Mouse (Mus musculus) heart, adult 8-10 months (tissue): ENCODE results near the gene Fam19a2. TPM values are rescaled to one million over a fixed set of nuclear protein-coding genes. Genes with fewer than 3 reads are reported as not detected.

Experiments used
- DNase-seq: peaks from one replicate; pipeline ENCODE4 v3.0.0; 2022; ENCODE audit warnings: low spot score
- total RNA-seq, 4 experiments: library from RNA; stranded (reverse); gene quantifications; 2 replicates each; pipeline ENCODE4 v1.2.4; 2022

Fam19a2 gene
- total RNA-seq, 4 experiments from 2014 or later, result 0.09 to 0.22 (median 0.11) TPM

DNA sequence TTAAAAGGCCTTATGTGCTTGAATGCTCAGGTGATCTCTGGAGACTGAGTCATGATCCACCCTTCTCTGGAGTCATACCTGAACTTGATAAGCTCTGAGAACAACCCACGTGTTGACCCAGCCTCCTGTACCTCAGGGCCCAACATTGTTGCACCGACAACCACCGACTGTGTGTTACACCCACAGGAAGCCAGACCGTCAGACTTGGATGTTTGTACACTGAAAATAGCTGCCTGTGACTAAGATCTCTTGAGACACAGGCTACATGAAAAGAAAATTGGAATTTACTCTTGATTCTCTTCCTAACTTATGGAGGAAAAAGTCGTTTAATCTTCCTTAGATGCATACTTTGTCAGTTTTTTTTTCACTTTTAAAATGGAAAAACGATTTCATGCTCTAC, 121.8 kb downstream of the Fam19a2 start:
- no peak for DNase-seq

DNA sequence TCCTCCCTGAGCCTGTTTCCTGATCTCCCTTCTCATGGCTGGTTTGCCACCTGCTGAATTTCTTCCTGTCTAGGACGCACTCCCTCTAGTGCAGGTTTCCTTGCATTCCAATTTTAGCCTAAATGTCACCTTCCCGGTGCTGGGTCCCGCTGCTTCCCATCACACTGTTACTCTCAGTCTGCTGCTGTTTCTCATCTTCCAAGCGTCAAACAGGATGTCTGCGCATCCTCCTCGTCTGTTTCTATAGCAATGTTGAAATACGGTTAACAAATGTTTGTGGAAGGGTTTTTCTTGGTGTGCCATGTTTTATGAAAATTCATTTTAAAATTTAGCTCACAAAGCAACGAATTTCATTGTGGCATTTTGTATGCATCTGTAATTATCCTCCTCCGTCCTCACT, 131.6 kb downstream of the Fam19a2 start:
- DNase-seq, result no peak

DNA sequence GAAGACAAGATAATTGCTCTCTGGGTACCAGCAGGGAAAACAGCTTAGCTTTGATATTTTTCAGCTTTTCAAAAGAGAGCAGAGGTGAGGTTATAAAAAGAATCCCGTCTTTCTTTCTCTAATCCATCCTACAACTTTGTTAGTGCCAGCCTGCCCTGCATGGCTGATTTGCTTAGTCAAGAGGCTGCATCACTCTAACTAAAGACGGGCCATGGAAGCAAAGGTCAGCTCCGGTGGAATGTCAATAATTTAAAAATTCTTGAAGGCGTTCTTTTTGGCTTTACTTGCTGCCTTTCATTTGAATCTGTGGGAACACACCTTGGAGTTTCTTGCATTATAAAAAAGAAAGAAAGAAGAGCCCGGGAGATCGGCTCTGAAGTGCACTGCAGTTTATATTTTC, 134.3 kb downstream of the Fam19a2 start:
- DNase-seq, result no peak

DNA sequence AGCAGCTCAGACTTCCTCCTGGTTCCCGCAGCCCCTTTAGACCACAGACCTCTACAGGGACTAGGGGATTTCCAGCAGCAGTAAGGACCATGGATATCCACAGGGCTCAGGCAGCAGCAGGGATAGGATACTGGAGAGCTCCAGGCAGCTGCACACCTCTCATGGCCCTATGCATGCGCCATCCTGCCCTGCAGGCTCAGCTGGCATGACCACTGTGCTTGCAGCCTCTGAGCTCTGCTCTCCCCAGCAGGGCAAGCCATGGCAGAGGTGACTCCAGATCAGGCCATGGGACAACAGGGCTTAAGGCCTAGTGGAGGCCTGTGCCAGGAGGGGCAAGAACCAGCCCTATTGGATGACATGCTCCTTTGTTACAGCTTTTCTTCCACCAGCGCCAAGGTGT, 137.4 kb downstream of the Fam19a2 start:
- no peak for DNase-seq

DNA sequence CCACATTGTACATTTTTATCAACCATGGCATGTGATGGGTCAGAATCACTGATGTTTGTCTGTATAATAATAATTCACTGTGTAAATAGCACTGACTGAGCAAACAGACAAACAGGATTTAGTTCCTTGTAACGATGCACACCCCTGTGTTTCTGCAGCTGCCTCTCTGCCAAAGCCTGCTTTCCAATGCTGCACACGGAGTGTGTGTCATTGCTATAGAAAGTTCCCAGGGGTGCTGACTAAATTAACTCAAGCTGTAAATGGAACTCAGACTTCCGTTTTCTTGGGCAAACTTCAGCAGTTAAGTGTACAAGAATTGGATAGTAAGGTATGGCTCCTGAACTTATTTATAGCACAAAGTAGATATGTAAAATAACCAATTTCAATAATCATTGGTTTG, 138.7 kb downstream of the Fam19a2 start:
- DNase-seq, result no peak

DNA sequence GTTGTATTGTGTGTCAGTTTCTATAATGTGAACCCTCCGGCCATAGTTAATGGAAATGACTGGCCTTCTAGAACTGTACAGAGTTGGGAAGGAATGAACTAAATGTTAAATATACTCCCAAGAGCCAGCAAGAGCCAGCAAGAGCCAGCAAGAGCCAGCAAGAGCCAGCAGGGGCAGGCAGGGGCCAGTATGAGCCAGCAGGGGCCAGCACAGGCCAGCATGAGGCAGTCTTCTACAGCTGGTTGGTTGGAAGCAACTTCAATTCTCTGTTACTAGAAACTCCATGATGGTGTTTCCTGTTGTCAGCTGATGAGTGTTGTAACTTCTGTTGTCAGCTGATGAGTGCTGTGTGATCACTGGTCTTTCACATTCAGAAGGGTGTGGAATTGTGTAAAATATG, 151.2 kb downstream of the Fam19a2 start:
- no peak for DNase-seq

DNA sequence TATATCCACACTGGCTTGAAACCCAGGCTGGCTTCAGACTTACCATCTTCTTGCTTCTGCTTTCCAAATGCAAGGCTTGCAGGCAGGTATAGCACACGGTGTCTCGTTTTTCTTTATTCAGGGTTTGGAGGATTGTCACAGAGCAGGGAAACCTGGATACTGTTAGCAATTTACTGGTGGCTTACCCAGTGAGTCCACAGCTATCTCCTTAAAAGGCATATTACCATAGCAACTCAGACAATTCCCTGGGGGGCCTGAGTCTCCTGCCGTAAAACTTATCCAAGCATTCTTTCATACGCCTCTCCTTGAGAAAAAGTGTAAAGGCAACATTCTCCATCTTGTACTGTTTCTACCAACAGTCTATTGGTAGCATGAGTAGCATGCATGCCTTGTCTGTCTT, 152.2 kb downstream of the Fam19a2 start:
- no peak for DNase-seq

DNA sequence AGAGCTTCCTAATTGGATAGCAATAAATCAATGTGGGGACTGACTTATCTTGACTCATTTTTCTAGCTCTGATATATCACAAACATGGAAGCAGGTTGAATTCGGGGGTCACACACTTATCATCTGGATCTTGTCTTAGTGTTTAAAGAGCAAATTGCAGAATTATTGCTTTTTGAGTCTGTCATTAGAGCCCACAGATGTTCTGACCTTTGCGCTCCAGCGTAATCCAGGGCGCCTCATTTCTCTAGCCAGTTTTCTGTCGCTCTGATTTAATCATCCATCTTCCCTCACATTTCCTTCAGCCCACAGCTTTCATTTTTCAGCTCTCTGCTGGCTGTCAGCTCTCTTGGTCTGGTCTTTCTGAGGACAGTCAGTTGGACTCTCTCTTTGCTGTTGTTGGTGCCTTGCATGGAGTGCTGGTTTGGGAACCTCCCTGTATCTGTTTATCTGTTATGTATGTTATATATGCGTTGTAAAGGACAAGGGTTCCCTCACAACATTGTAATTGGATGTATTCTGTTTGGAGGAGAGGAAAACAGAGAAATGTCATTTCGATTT, 154.9 kb downstream of the Fam19a2 start:
- DNase-seq, result no peak

DNA sequence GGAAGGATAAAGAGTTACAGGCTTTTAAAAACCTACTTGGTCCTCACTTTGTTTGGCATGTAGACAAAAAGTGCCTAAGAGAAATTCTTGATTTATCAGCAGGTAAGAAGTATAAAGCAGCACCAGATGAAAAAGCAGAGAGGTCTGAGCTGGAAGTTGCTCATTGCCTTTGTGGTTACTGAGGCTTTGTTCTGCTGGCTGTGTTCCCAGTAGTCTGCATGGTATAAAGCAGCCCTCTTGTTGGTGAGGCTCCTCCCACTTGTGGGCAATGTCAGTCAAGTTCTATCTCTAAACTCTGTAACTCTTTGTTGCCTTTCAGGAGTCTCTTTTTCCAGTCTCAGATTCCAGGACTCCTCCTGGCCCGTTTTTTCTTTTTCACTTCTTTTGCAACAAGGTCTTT, 156.5 kb downstream of the Fam19a2 start:
- DNase-seq, result no peak

DNA sequence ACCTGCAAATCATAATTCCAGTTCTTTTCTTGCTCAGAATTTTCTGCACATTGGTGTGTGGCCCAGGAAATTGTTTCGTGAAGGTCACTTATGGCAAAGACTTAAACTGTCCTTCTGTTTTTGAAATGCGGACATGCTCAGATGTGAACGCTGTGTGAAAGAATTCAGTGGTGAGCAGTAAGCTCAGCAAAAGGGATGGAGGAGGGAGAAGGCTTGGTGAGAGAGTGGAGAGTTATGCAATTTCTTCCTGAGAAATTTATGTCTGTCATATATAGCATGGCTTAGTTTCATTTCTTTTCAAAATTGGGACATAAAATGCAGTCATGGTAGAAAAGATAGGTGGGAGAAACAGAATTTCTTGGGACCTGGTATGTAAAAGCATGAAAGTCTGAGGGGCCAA, 160.7 kb downstream of the Fam19a2 start:
- DNase-seq, result no peak

DNA sequence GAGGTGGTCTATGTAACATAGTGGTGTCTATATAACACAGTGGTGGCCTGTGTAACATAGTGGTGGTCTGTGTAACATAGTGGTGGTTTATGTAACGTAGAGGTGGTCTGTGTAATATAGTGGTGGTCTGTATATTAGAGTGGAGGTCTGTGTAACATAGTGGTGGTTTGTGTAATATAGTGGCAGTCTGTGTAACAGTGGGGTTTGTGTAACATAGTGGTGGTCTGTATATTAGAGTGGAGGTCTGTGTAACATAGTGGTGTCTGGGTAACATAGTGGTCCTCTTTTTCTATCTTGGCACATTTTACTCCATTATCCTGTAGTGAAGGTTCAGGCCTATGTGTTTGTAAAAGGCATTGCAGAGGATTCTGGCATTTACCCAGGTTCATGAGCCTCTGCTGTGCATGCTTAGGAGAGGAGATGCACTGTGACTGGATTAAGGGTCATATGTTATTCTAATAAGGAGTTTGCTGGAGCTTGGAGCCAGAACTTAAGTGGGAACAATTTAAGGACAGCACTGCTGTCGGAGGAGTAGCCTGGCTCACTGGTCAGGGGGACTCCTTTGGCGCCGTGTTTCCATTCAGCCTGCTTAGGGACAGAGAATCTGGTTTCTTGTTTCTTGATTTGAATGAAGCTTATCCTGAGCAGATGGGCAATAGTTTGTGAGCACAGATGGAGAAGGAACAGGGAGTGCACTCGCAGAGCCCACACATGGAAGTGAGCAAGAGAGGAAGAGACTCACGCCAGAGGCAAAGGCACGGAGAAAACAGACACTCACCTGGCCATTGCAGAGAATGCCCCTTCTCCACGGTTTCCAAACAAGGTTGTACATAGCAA, 162.9 kb downstream of the Fam19a2 start:
- no peak for DNase-seq

DNA sequence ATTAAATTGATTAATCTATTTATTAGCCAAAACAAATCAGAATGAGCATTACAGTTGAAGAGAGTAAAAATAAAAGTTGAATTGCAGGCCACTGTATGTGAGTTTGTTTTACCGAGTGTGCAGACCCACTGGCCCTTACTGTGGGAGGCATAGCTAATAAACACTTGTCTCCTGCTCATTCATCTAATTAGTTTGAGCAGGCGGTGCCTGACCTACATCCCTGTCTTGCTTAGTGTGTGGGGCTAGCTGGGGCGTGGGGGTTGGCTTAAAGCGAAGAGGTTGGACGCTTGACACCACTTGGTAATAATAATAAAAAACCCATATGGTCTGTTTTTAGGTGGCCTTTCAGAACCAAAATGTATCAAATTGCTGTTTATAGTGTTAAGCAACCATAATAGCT, 167.8 kb downstream of the Fam19a2 start:
- DNase-seq, result no peak

DNA sequence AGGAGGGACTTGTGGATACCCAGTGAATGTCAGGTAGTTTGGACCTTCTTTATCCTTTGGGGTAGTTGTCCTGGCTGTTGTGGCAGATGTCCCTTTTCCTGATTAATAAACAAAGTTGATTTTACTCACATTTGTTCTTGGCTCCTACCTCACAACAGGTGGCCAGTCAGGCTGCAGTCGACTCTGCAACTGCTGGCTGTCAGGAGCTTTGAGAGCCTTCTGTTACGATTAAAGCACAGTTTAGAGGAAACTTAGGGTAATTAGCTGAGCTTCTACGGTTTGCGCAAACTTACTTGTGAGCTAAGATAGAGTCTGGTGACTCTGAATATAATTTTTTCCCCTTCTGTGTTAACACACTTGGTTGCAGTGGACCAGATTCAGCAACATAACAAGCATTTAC, 173.8 kb downstream of the Fam19a2 start:
- DNase-seq, result no peak

DNA sequence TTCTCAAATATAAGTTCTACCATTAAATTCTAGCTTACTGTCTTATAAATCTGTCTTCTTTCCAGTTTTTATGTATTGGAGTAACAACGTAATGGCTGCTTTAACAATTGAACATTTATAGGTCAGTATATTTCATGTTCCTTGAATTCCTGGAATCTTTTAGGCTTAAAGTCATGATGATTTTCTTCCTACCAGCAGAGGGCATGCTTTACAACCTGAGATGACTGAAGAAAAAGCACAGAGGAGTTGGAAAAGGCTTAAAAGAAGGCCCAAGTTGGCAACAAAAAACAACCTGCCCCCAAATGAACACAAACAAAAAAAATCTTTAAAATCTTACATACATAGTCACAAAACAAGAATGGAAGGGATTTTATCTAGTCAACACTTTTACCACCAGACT, 193.0 kb downstream of the Fam19a2 start:
- no peak for DNase-seq

DNA sequence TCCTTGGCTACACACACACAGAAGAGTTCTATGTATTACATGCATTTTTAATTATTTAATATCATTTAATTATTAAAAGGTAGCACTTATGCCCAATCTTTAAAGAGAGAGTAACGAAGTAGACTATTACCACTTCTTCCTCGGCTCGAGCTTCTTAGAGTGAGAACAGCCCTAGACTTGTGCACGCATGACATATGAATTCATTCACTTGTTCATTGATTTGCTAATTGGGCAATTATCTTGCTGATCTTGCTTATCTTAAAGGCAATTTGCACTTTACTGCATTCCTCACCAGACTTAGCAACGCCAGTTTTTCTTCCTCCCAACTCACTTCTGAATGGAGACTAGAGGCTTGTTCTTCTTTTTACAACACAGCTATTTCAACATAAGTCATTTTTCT, 196.7 kb downstream of the Fam19a2 start:
- DNase-seq, result no peak

DNA sequence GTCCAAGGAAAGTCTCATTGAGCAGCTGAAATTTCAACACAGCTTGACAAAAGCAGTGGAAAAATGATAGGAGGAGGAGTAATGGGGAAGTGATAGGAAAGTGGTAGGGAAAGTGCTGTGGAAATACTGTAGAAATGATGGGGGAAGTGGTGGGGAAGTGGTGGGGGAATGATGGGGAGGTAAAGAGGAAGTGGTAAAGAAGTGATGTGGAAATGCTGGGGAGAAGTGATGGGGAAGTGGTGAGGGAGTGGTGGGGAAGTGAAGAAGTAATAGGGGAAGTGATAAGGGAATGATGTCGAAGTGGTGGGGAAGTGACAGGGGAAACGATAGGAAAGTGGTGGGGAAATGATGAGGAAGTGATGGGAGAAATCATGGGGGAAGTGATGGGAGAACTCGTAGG, 198.5 kb downstream of the Fam19a2 start:
- no peak for DNase-seq

DNA sequence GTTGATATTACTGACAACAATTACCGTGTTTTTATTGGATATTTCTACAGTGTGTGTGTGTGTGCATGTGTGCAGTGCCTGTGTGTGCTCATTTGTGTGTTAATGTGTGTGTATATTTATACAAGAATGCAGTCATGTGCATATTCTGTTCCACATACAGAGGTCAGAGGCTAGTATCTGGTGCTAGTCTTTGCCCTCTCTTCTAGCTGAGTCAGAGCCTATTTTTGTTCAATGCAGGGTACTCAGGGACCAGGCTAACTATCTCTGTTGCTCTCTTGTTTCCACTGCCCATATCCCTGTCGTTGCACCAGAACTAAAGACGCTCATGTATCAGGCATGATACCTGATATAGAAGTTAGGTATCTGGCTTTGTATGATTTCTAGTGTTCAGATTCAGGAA, 251.0 kb downstream of the Fam19a2 start:
- no peak for DNase-seq

DNA sequence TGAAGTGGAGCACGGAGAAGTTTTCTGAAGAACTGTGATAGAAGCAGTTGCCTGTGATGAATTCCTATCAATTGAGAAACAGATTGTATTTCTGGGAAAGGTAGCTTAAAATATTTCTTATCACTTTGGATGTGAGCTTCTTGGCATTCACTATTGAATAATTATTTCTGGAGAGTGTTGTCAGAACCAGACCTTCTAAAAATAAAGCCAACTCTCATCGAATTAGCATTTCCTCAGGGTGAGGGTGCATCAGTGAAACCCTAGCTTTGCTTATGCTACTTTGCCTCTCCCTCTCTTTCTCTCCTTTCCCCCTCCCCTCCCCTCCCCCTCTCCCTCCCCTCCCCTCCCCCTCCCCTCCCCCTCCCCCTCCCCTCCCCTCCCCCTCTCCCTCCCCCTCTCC, 256.8 kb downstream of the Fam19a2 start:
- DNase-seq, result peak; percentile 36

DNA sequence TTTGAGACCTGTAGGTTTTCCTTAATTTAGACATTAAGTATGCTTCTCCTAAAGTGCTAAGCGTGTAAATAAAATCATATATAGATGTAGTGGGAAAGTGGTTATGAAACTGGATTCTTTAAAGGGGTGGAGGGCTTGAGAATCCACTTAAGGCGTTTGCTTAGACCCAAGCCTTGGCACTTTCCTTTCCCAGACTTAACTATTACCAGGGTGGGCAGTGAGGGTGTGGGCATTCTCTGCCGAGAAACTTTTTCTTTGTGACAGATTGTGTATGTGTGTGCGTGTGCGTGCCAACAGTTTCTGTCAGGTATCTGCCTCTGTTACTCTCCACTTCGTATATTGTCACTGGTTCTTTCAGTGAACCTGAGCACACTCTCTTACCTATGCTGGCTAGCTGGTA, 257.4 kb downstream of the Fam19a2 start:
- DNase-seq, result no peak

DNA sequence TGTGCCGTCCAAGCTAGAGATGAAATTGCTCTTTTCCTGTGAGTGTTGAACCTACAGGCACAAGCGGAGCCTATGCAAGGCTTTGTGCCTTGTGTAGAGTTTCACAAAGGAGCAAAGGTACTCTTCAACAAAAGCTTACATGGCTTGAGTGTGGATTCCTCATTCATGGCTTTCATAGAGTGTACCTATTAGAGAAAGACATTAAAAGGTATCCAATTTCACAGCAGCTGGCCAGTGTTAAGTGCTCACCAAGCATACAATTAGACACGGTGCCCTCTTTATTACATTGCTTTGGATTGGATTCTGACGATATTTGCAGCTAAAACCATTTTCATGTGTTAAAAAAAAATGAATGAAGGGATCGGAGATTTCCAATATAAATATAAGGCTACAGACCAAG, 261.6 kb downstream of the Fam19a2 start:
- no peak for DNase-seq

DNA sequence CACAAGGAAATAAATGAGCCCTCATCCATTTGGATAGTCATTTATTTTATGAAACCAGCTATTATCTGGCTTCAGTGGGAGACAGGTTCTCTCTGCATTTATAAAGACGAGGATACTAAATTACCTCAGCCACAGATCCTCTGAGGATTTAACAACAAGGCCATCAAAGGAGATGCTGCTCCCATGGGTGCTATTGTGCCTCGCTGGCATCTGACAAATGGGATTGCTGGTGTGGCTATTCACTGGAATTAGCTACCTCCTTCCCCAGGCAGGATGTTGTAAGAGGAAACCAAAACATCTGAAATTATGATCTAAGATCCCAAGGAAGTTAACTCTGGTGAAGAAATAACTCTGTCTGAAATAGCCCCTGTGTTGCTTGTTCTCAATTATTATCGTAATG, 262.3 kb downstream of the Fam19a2 start:
- DNase-seq, result peak; percentile 16

DNA sequence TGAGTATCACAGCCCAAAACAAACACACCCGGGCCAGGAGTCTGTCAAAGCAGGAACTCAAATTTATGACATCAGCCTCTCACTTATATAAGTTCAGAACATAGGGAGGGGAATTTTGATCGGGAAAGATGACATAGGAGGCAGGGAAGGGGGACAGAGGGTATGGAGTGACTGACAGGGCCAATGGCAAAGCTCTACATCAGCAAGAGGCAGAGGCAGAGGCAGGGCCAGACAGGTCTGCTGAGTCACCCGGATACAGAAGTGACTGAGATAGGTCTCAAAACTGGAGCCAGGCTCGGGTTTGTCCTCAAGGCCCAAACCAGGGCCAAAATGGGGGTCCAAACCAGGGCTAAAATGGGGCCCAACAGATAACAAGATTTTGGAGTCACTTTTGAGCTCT, 272.3 kb downstream of the Fam19a2 start:
- DNase-seq, result no peak

DNA sequence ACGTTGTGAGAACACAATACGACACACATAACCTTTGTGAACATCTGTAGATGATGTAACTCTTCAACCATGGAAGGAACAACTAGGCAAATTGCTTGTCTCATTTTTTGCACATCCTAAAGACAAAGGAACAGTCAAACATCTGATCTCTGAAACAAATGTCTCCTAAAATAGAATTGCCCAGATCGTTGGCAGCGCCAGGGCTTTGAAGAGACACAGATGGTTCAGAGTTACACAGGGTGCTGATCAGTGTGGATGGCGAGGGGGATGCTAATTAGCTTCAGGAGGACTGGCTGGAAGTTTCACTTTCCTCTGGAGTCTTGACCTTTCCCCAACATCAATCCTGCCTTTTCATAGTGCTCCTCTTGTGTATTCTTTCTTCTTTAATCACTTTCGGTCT, 284.6 kb downstream of the Fam19a2 start:
- no peak for DNase-seq

DNA sequence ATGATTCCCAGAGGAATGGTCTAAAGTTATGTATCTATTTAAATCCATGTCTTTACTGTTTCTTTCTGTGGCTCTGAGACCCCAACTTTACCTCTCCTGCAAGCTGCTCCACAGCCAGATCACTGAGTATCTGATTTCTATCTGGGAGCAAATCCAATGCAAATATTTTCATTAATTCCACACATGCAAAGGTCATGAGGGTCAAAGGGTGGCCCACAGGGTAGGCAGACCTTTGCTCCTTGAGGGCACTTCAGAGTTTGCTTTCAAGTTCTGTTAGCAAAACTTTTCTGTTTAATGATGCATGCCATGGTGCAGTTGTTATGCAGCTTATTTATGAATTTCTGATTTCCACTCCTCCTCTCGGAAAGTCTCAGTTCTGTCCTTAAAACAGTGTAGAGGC, 303.9 kb downstream of the Fam19a2 start:
- DNase-seq, result no peak
